Mouse (Mus musculus): Measurements from ENCODE around the gene Hivep1. TPM values are rescaled to one million over a fixed set of nuclear protein-coding genes. Genes with fewer than 3 reads are reported as not detected.

Gene Hivep1
- polyA plus RNA-seq (2012; rRNA removed): 12.7 and 19.9 TPM in 2 replicates

GRCm38 (mm10) chr13:42051961-42052695 lies at the start of gene Hivep1:
TSS of gene Hivep1 (plus strand) at chr13:42052021.

Other genes starting within 250 kb of the Hivep1 start
- 0.37 and 0.38 TPM in 2 replicates for gene Adtrp, start 204.3 kb upstream of the Hivep1 start, polyA plus RNA-seq (2012; rRNA removed)
- gene Edn1, start 249.5 kb downstream of the Hivep1 start, polyA plus RNA-seq (2012; rRNA removed): 0.82 and 1.7 TPM in 2 replicates